Mouse (Mus musculus) limb, embryonic 15.5 days (tissue): ENCODE measurements around the gene Kl. TPM values are rescaled to one million over a fixed set of nuclear protein-coding genes. Genes with fewer than 3 reads are reported as not detected.

Source experiments
- ATAC-seq: fragments of 200-750 bp; cut with Nextera tagmentation; 2 replicates; pipeline ENCODE4 v1.8.0; 2017; ENCODE audit warnings: low read depth, moderate TSS enrichment; ENCODE audit not compliant: insufficient number of reproducible peaks, low FRiP score, low TSS enrichment
- H3K27ac ChIP-seq: fragments of 300-500 bp; sonication (generic); 2 replicates; pipeline ENCODE4 v1.5.1; 2015; ENCODE audit warnings: moderate library complexity, mild to moderate bottlenecking, inconsistent platforms
- H3K27me3 ChIP-seq: fragments of 300-500 bp; sonication (generic); 2 replicates; pipeline ENCODE4 v1.6.1; 2015; ENCODE audit warnings: inconsistent platforms
- H3K36me3 ChIP-seq: fragments of 300-500 bp; sonication (generic); 2 replicates; pipeline ENCODE4 v1.6.1; 2015; ENCODE audit warnings: inconsistent platforms
- H3K4me1 ChIP-seq: fragments of 300-500 bp; sonication (generic); 2 replicates; pipeline ENCODE4 v1.6.1; 2015; ENCODE audit warnings: inconsistent platforms
- H3K4me2 ChIP-seq: fragments of 300-500 bp; sonication (generic); 2 replicates; pipeline ENCODE4 v1.6.1; 2015; ENCODE audit warnings: mild to moderate bottlenecking, inconsistent platforms
- H3K4me3 ChIP-seq: fragments of 300-500 bp; sonication (generic); 2 replicates; pipeline ENCODE4 v1.5.1; 2015; ENCODE audit warnings: mild to moderate bottlenecking, inconsistent platforms
- H3K9ac ChIP-seq: fragments of 300-500 bp; sonication (generic); 2 replicates; pipeline ENCODE4 v1.6.1; 2015; ENCODE audit warnings: inconsistent platforms
- H3K9me3 ChIP-seq: fragments of 300-500 bp; sonication (generic); 2 replicates; pipeline ENCODE4 v1.6.1; 2016; ENCODE audit warnings: inconsistent platforms
- WGBS: fragments of 180-500 bp; shearing (Covaris S2); methylation state at CpG from one replicate; pipeline ENCODE4 v1.1.7; 2015; 5-methylcytosine and 5-hydroxymethylcytosine counted together
- polyA plus RNA-seq: library from polyadenylated mRNA; unstranded; fragments of >200 nt; fragmentation: Nextera tagmentation; extraction: Ambion mirVana; gene quantifications from 2 replicates; pipeline ENCODE4 v1.2.1, GENCODE M21; 2015

The Kl gene
- polyA plus RNA-seq, 1 experiment from 2014 or later: 0.29 TPM

- no peak for ATAC-seq
- peaks cover 6% of the 10 kb centered on the region for H3K4me1 ChIP-seq
- no peaks in the 10 kb centered on the region for H3K9me3 ChIP-seq
- no peak overlapping the region; the same call in 1 of the 2 replicates for H3K4me2 ChIP-seq
- 22% methylated on average over 5 of the region's 5 CpGs for WGBS
- no peak overlapping the region for H3K27ac ChIP-seq
- H3K27me3 ChIP-seq: peaks cover 6% of the 10 kb centered on the region; the same call in 1 of the 2 replicates
- no peak overlapping the region for H3K9ac ChIP-seq
- H3K4me3 ChIP-seq: no peak overlapping the region
- H3K36me3 ChIP-seq: no peaks in the 10 kb centered on the region
Measured at GRCm38 (mm10) chr5:150936213-150936612, 16.2 kb upstream of the Kl start.

- H3K9ac ChIP-seq: no peak overlapping the region
- H3K4me3 ChIP-seq: no peak overlapping the region
- no peak overlapping the region for H3K27ac ChIP-seq
- peaks cover 6% of the 10 kb centered on the region; the same call in 1 of the 2 replicates for H3K27me3 ChIP-seq
- WGBS: 52% methylated on average over 4 of the region's 4 CpGs
- no peak overlapping the region; the same call in 1 of the 2 replicates for H3K4me2 ChIP-seq
- ATAC-seq: no peak
- H3K4me1 ChIP-seq: peaks cover 6% of the 10 kb centered on the region
- no peaks in the 10 kb centered on the region for H3K36me3 ChIP-seq
- no peaks in the 10 kb centered on the region for H3K9me3 ChIP-seq
Measured at GRCm38 (mm10) chr5:150936807-150937206, 15.6 kb upstream of the Kl start.

GRCm38 (mm10) chr5:150937501-150937900, 14.9 kb upstream of the Kl start:
- H3K9me3 ChIP-seq: no peaks in the 10 kb centered on the region
- no peak for ATAC-seq
- WGBS: 25% methylated on average over 2 of the region's 2 CpGs
- H3K4me2 ChIP-seq: no peak overlapping the region
- H3K27me3 ChIP-seq: peaks cover 6% of the 10 kb centered on the region; the same call in 1 of the 2 replicates
- H3K36me3 ChIP-seq: no peaks in the 10 kb centered on the region
- peaks cover 6% of the 10 kb centered on the region for H3K4me1 ChIP-seq
- no peak overlapping the region for H3K4me3 ChIP-seq
- H3K27ac ChIP-seq: no peak overlapping the region
- H3K9ac ChIP-seq: no peak overlapping the region

GRCm38 (mm10) chr5:150945576-150945975, 6.8 kb upstream of the Kl start:
- Histone ChIP-seq H3K9me3 (no peaks in the 10 kb centered on the region), H3K4me2 (no peak overlapping the region), H3K4me3 (no peak overlapping the region), H3K4me1 (no peaks in the 10 kb centered on the region), H3K27ac (no peak overlapping the region), H3K36me3 (no peaks in the 10 kb centered on the region), H3K9ac (no peak overlapping the region), H3K27me3 (0 out of 2 replicates have a peak, but pooled peaks cover 3% of the 10 kb centered on the region)
- no peak for ATAC-seq
- WGBS: 99% methylated on average over 2 of the region's 2 CpGs

GRCm38 (mm10) chr5:150949131-150949530, 3.3 kb upstream of the Kl start:
- no peak overlapping the region for H3K4me3 ChIP-seq
- H3K27me3 ChIP-seq: peaks cover 30% of the 10 kb centered on the region
- ATAC-seq: no peak

GRCm38 (mm10) chr5:150951325-150951724, 1.1 kb upstream of the Kl start:
- Histone ChIP-seq H3K9ac (no peak overlapping the region), H3K36me3 (no peaks in the 10 kb centered on the region), H3K9me3 (no peaks in the 10 kb centered on the region), H3K27ac (no peak overlapping the region), H3K4me1 (peaks cover 17% of the 10 kb centered on the region), H3K4me3 (no peak overlapping the region), H3K27me3 (peaks cover 32% of the 10 kb centered on the region), H3K4me2 (no peak overlapping the region)
- ATAC-seq: no peak
- WGBS: 90% methylated on average over 7 of the region's 7 CpGs

More at GRCm38 (mm10) chr5:150949131-150949530, 3.3 kb upstream of the Kl start:
- no peak overlapping the region for H3K4me2 ChIP-seq
- no peaks in the 10 kb centered on the region for H3K9me3 ChIP-seq
- H3K9ac ChIP-seq: no peak overlapping the region
- H3K27ac ChIP-seq: no peak overlapping the region
- H3K36me3 ChIP-seq: no peaks in the 10 kb centered on the region
- peaks cover 17% of the 10 kb centered on the region for H3K4me1 ChIP-seq
- 82% methylated on average over 3 of the region's 3 CpGs for WGBS

GRCm38 (mm10) chr5:150952669-150953521, 488 bp downstream of the Kl start:
- Histone ChIP-seq H3K4me2 (peak overlapping the region; percentile 88), H3K9ac (peak overlapping the region; percentile 51; the same call in 1 of the 2 replicates), H3K9me3 (no peaks in the 10 kb centered on the region), H3K27ac (no peak overlapping the region), H3K36me3 (no peaks in the 10 kb centered on the region), H3K4me3 (peak overlapping the region; percentile 47), H3K4me1 (peaks cover 17% of the 10 kb centered on the region), H3K27me3 (peaks cover 32% of the 10 kb centered on the region)
- WGBS: 2% methylated on average over 88 of the region's 89 CpGs
- no peak for ATAC-seq

GRCm38 (mm10) chr5:150954791-150955190, 2.4 kb downstream of the Kl start:
- Histone ChIP-seq H3K27me3 (peaks cover 32% of the 10 kb centered on the region), H3K36me3 (no peaks in the 10 kb centered on the region), H3K4me3 (no peak overlapping the region), H3K4me1 (peaks cover 17% of the 10 kb centered on the region), H3K9me3 (no peaks in the 10 kb centered on the region), H3K4me2 (no peak overlapping the region), H3K27ac (no peak overlapping the region), H3K9ac (no peak overlapping the region)
- WGBS: 79% methylated on average over 9 of the region's 9 CpGs
- ATAC-seq: no peak

GRCm38 (mm10) chr5:150959861-150960260, 7.5 kb downstream of the Kl start:
- peaks cover 2% of the 10 kb centered on the region; the same call in 1 of the 2 replicates for H3K27me3 ChIP-seq
- no peak overlapping the region for H3K9ac ChIP-seq
- no peaks in the 10 kb centered on the region for H3K9me3 ChIP-seq
- no peak for ATAC-seq
- H3K4me1 ChIP-seq: no peaks in the 10 kb centered on the region
- H3K27ac ChIP-seq: no peak overlapping the region
- no peaks in the 10 kb centered on the region for H3K36me3 ChIP-seq
- WGBS: 82% methylated on average over 1 of the region's 1 CpGs
- H3K4me2 ChIP-seq: no peak overlapping the region
- no peak overlapping the region for H3K4me3 ChIP-seq

- Histone ChIP-seq H3K4me3 (no peak overlapping the region), H3K9me3 (no peaks in the 10 kb centered on the region), H3K27me3 (no peaks in the 10 kb centered on the region), H3K9ac (no peak overlapping the region), H3K27ac (no peak overlapping the region), H3K4me2 (no peak overlapping the region), H3K4me1 (no peaks in the 10 kb centered on the region), H3K36me3 (no peaks in the 10 kb centered on the region)
- no peak for ATAC-seq
- whole genome bisulfite sequencing: 67% methylated on average over 1 of the region's 1 CpGs
Measured at GRCm38 (mm10) chr5:150961615-150962014, 9.2 kb downstream of the Kl start.

GRCm38 (mm10) chr5:150962756-150963155, 10.3 kb downstream of the Kl start:
- no peak overlapping the region for H3K9ac ChIP-seq
- 74% methylated on average over 1 of the region's 1 CpGs for WGBS
- no peaks in the 10 kb centered on the region for H3K36me3 ChIP-seq
- H3K27me3 ChIP-seq: no peaks in the 10 kb centered on the region
- no peak overlapping the region for H3K4me3 ChIP-seq
- no peaks in the 10 kb centered on the region for H3K4me1 ChIP-seq
- H3K4me2 ChIP-seq: no peak overlapping the region
- no peak for ATAC-seq
- no peak overlapping the region for H3K27ac ChIP-seq
- H3K9me3 ChIP-seq: no peaks in the 10 kb centered on the region

- Histone ChIP-seq H3K4me3 (no peak overlapping the region), H3K9me3 (no peaks in the 10 kb centered on the region), H3K27me3 (no peaks in the 10 kb centered on the region), H3K4me2 (no peak overlapping the region), H3K9ac (no peak overlapping the region), H3K36me3 (no peaks in the 10 kb centered on the region), H3K27ac (no peak overlapping the region), H3K4me1 (no peaks in the 10 kb centered on the region)
- WGBS: 95% methylated on average over 2 of the region's 2 CpGs
- ATAC-seq: no peak
Measured at GRCm38 (mm10) chr5:150967925-150968324, 15.5 kb downstream of the Kl start.
